ENCODE assay signal across 8 mouse cellular contexts in genomic region chr2:71814016-71814415, GRCm38 (mm10). TPM values are rescaled to one million over a fixed set of nuclear protein-coding genes. Genes with fewer than 3 reads are reported as not detected.
A peak's percentile ranks its signal among the peaks of the same experiment; 100 is the strongest.
DNase-seq lines count a peak whose midpoint lies in the region; ATAC-seq and TF ChIP-seq lines count a peak whose summit lies in the region.

No protein-coding gene starts in this region.

- no peak overlapping the region for H3K4me2 ChIP-seq in lung, embryonic 14.5 days
- H3K4me2 ChIP-seq in forebrain, embryonic 16.5 days (ENCODE audit: low read length), result no peak overlapping the region

- H3K27me3 ChIP-seq in lung, embryonic 14.5 days (ENCODE audit: insufficient read depth, low read length), result no peaks in the 10 kb centered on the region
- H3K27me3 ChIP-seq in forebrain, embryonic 16.5 days (replicated peaks; ENCODE audit: control insufficient read depth, insufficient read depth, low read length), result no peaks in the 10 kb centered on the region

- H3K4me1 ChIP-seq in lung, embryonic 14.5 days (ENCODE audit: insufficient read depth), result peaks cover 11% of the 10 kb centered on the region; the same call in 1 of the 2 replicates
- H3K4me1 ChIP-seq in forebrain, embryonic 16.5 days (replicated peaks; ENCODE audit: control insufficient read depth, insufficient read depth, low read length), result peaks cover 7% of the 10 kb centered on the region

- peaks cover 3% of the 10 kb centered on the region; the same call in 1 of the 2 replicates for H3K36me3 ChIP-seq in lung, embryonic 14.5 days (ENCODE audit: insufficient read depth)
- no peaks in the 10 kb centered on the region for H3K36me3 ChIP-seq in forebrain, embryonic 16.5 days (ENCODE audit: control insufficient read depth, insufficient read depth)

- no peaks in the 10 kb centered on the region for H3K9me3 ChIP-seq in lung, embryonic 14.5 days (ENCODE audit: low read depth, low read length)
- H3K9me3 ChIP-seq in forebrain, embryonic 16.5 days (ENCODE audit: control insufficient read depth, low read length), result no peaks in the 10 kb centered on the region

- H3K4me3 ChIP-seq in lung, embryonic 14.5 days (ENCODE audit: low read depth, low read length), result no peak overlapping the region
- no peak overlapping the region for H3K4me3 ChIP-seq in forebrain, embryonic 16.5 days (replicated peaks; ENCODE audit: low read length)

- no peak overlapping the region; the same call in 1 of the 2 replicates for H3K27ac ChIP-seq in lung, embryonic 14.5 days (ENCODE audit: low read depth)
- H3K27ac ChIP-seq in forebrain, embryonic 16.5 days (ENCODE audit: low read length), result no peak overlapping the region

- peak; percentile 91 to 95 for ATAC-seq in hematopoietic stem cell, adult 5-6 weeks (replicated peaks in 1 of 2; ENCODE audit: insufficient read depth in 1 of 2, low FRiP score in 2 of 2, low TSS enrichment in 1 of 2, low read depth in 1 of 2, poor library complexity in 2 of 2, severe bottlenecking in 2 of 2)
- ATAC-seq in lung, embryonic 14.5 days (ENCODE audit: insufficient read depth), result 0 out of 2 replicates have a peak, but pooled peaks have one; percentile 40
- ATAC-seq in forebrain, embryonic 16.5 days, result no peak

- WGBS in lung, embryonic 14.5 days, result 34% methylated on average over 3 of the region's 3 CpGs
- WGBS in forebrain, embryonic 16.5 days, result 36% methylated on average over 3 of the region's 3 CpGs

- H3K9ac ChIP-seq in lung, embryonic 14.5 days, result no peak overlapping the region
- H3K9ac ChIP-seq in forebrain, embryonic 16.5 days (replicated peaks; ENCODE audit: low read depth, low read length), result no peak overlapping the region

- TF ChIP-seq CTCF in lung, embryonic 14.5 days (IDR thresholded peaks at IDR 0.05; ENCODE audit: low read depth), result no peak

- DNase-seq in CD4-positive helper T cell, adult 2 months (ENCODE audit: low read depth, low spot score), result peak; percentile 90
- peak; percentile 64 for DNase-seq in R1 (ENCODE audit: low read depth, low spot score)
- peak; percentile 42 for DNase-seq in lung, embryonic 14.5 days
- DNase-seq in spleen, postnatal 4 days (ENCODE audit: low spot score in 2 of 2), result peak; percentile 60 to 74
- no peak for DNase-seq in cerebellum, postnatal 36 days
- no peak for DNase-seq in cerebellum, postnatal 4 days (ENCODE audit: low spot score in 2 of 2)

RNA-seq across cellular contexts. Expression of gene Pdk1, which starts 59.0 kb away (rescaled TPM):
- 108 and 111 TPM in 2 replicates for total RNA-seq in hematopoietic stem cell, adult 5-6 weeks (2017)
- polyA plus RNA-seq in lung, embryonic 14.5 days (2014; fragmentation: Nextera tagmentation; extraction: Ambion mirVana), result 45.1 and 54.4 TPM in 2 replicates
- 24.2 and 27.2 TPM in 2 replicates for polyA plus RNA-seq in forebrain, embryonic 16.5 days (2015; fragmentation: Nextera tagmentation; extraction: Ambion mirVana)

Comparison
In these comparisons a context has a peak if more than half of its experiments do, and no peak if none do; other contexts are left out.
1. DNase-seq: peak in CD4-positive helper T cell, adult 2 months (single experiment), R1 (single experiment), lung, embryonic 14.5 days (single experiment) and spleen, postnatal 4 days (2 of 2); none in cerebellum, postnatal 36 days (0 of 2) and cerebellum, postnatal 4 days (0 of 2).